Mouse (Mus musculus) embryonic facial prominence, embryonic 13.5 days (tissue): ENCODE data around the gene Tns3. TPM values are rescaled to one million over a fixed set of nuclear protein-coding genes. Genes with fewer than 3 reads are reported as not detected.

Source experiments
- ATAC-seq: fragments of 200-750 bp; cut with Nextera tagmentation; 2 replicates; pipeline ENCODE4 v1.8.0; 2017; ENCODE audit warnings: low read depth; ENCODE audit not compliant: insufficient number of reproducible peaks, insufficient read depth, low FRiP score, low TSS enrichment
- H3K27ac ChIP-seq: fragments of 300-500 bp; sonication (generic); 2 replicates; pipeline ENCODE4 v1.5.1; 2015; ENCODE audit warnings: moderate library complexity, mild to moderate bottlenecking, inconsistent platforms
- H3K27me3 ChIP-seq: fragments of 300-500 bp; sonication (generic); 2 replicates; pipeline ENCODE4 v1.6.1; 2015; ENCODE audit warnings: mild to moderate bottlenecking, inconsistent platforms
- H3K36me3 ChIP-seq: fragments of 300-500 bp; sonication (generic); 2 replicates; pipeline ENCODE4 v1.6.1; 2015; ENCODE audit warnings: mild to moderate bottlenecking, inconsistent platforms
- H3K4me1 ChIP-seq: fragments of 300-500 bp; sonication (generic); 2 replicates; pipeline ENCODE4 v1.6.1; 2015; ENCODE audit warnings: inconsistent platforms
- H3K4me2 ChIP-seq: fragments of 300-500 bp; sonication (generic); 2 replicates; pipeline ENCODE4 v1.6.1; 2015; ENCODE audit warnings: moderate library complexity, mild to moderate bottlenecking, inconsistent platforms
- H3K4me3 ChIP-seq: fragments of 300-500 bp; sonication (generic); 2 replicates; pipeline ENCODE4 v1.5.1; 2015; ENCODE audit warnings: mild to moderate bottlenecking, inconsistent platforms
- H3K9ac ChIP-seq: fragments of 300-500 bp; sonication (generic); 2 replicates; pipeline ENCODE4 v1.6.1; 2015; ENCODE audit warnings: mild to moderate bottlenecking, inconsistent platforms
- H3K9me3 ChIP-seq: fragments of 300-500 bp; sonication (generic); 2 replicates; pipeline ENCODE4 v1.6.1; 2016; ENCODE audit warnings: inconsistent platforms
- WGBS: fragments of 180-500 bp; shearing (Covaris S2); methylation state at CpG from one replicate; pipeline ENCODE4 v1.1.7; 2015; ENCODE audit warnings: mixed read lengths; 5-methylcytosine and 5-hydroxymethylcytosine counted together
- polyA plus RNA-seq: library from polyadenylated mRNA; unstranded; fragments of >200 nt; fragmentation: Nextera tagmentation; extraction: Ambion mirVana; gene quantifications from 2 replicates; pipeline ENCODE4 v1.2.1, GENCODE M21; 2015

Gene Tns3
- polyA plus RNA-seq, 1 experiment from 2014 or later = 35.0 TPM

GRCm38 (mm10) chr11:8692536-8693471, 28.5 kb upstream of the Tns3 start:
- H3K4me2 ChIP-seq = peak overlapping the region; percentile 45
- peak overlapping the region; percentile 57 for H3K9ac ChIP-seq
- 0 out of 2 replicates have a peak, but pooled peaks cover 3% of the 10 kb centered on the region for H3K9me3 ChIP-seq
- H3K27ac ChIP-seq = peak overlapping the region; percentile 92
- WGBS = 2% methylated on average over 16 of the region's 16 CpGs
- no peaks in the 10 kb centered on the region for H3K36me3 ChIP-seq
- H3K27me3 ChIP-seq = no peaks in the 10 kb centered on the region
- H3K4me3 ChIP-seq = no peak overlapping the region
- peak; percentile 84 for ATAC-seq
- peaks cover 41% of the 10 kb centered on the region for H3K4me1 ChIP-seq

- Histone ChIP-seq H3K27ac (peak overlapping the region; percentile 92), H3K4me1 (peaks cover 41% of the 10 kb centered on the region), H3K4me3 (no peak overlapping the region), H3K9ac (no peak overlapping the region), H3K36me3 (no peaks in the 10 kb centered on the region), H3K27me3 (no peaks in the 10 kb centered on the region), H3K9me3 (0 out of 2 replicates have a peak, but pooled peaks cover 3% of the 10 kb centered on the region), H3K4me2 (peak overlapping the region; percentile 45)
- WGBS = 38% methylated on average over 6 of the region's 6 CpGs
- ATAC-seq = no peak
Observed at GRCm38 (mm10) chr11:8692162-8692535, 27.8 kb upstream of the Tns3 start.

GRCm38 (mm10) chr11:8691605-8692004, 27.3 kb upstream of the Tns3 start:
- Histone ChIP-seq H3K9me3 (0 out of 2 replicates have a peak, but pooled peaks cover 3% of the 10 kb centered on the region), H3K27ac (peak overlapping the region; percentile 92), H3K4me2 (no peak overlapping the region), H3K4me3 (no peak overlapping the region), H3K4me1 (peaks cover 41% of the 10 kb centered on the region), H3K27me3 (no peaks in the 10 kb centered on the region), H3K9ac (no peak overlapping the region), H3K36me3 (no peaks in the 10 kb centered on the region)
- ATAC-seq = no peak
- WGBS = 24% methylated on average over 4 of the region's 4 CpGs

GRCm38 (mm10) chr11:8690633-8691032, 26.3 kb upstream of the Tns3 start:
- Histone ChIP-seq H3K4me2 (no peak overlapping the region), H3K27me3 (no peaks in the 10 kb centered on the region), H3K9ac (no peak overlapping the region), H3K4me3 (no peak overlapping the region), H3K9me3 (0 out of 2 replicates have a peak, but pooled peaks cover 3% of the 10 kb centered on the region), H3K27ac (peak overlapping the region; percentile 16; the same call in 1 of the 2 replicates), H3K36me3 (no peaks in the 10 kb centered on the region), H3K4me1 (peaks cover 41% of the 10 kb centered on the region)
- 49% methylated on average over 4 of the region's 4 CpGs for WGBS
- no peak for ATAC-seq

- H3K36me3 ChIP-seq = no peaks in the 10 kb centered on the region
- no peak overlapping the region for H3K4me2 ChIP-seq
- WGBS = 80% methylated on average over 7 of the region's 7 CpGs
- H3K27ac ChIP-seq = no peak overlapping the region
- no peaks in the 10 kb centered on the region for H3K27me3 ChIP-seq
- H3K9ac ChIP-seq = no peak overlapping the region
- H3K4me1 ChIP-seq = peaks cover 41% of the 10 kb centered on the region
- no peak overlapping the region for H3K4me3 ChIP-seq
- 0 out of 2 replicates have a peak, but pooled peaks cover 2% of the 10 kb centered on the region for H3K9me3 ChIP-seq
- ATAC-seq = no peak
Observed at GRCm38 (mm10) chr11:8689515-8689914, 25.2 kb upstream of the Tns3 start.

GRCm38 (mm10) chr11:8688907-8689306, 24.6 kb upstream of the Tns3 start:
- Histone ChIP-seq H3K27me3 (no peaks in the 10 kb centered on the region), H3K4me3 (no peak overlapping the region), H3K4me2 (no peak overlapping the region), H3K9ac (no peak overlapping the region), H3K9me3 (no peaks in the 10 kb centered on the region), H3K4me1 (peaks cover 36% of the 10 kb centered on the region), H3K36me3 (no peaks in the 10 kb centered on the region), H3K27ac (no peak overlapping the region)
- WGBS = 93% methylated on average over 8 of the region's 8 CpGs
- ATAC-seq = no peak

- no peaks in the 10 kb centered on the region for H3K9me3 ChIP-seq
- no peaks in the 10 kb centered on the region for H3K27me3 ChIP-seq
- no peak overlapping the region for H3K4me3 ChIP-seq
- no peak overlapping the region for H3K27ac ChIP-seq
- no peak for ATAC-seq
- H3K4me1 ChIP-seq = peaks cover 15% of the 10 kb centered on the region
- H3K4me2 ChIP-seq = no peak overlapping the region
- H3K9ac ChIP-seq = no peak overlapping the region
- WGBS = 64% methylated on average over 3 of the region's 3 CpGs
- no peaks in the 10 kb centered on the region for H3K36me3 ChIP-seq
Observed at GRCm38 (mm10) chr11:8686501-8686900, 22.2 kb upstream of the Tns3 start.

- H3K4me1 ChIP-seq = peaks cover 15% of the 10 kb centered on the region
- H3K36me3 ChIP-seq = no peaks in the 10 kb centered on the region
- no peak overlapping the region for H3K4me2 ChIP-seq
- H3K4me3 ChIP-seq = no peak overlapping the region
- H3K9ac ChIP-seq = no peak overlapping the region
- no peaks in the 10 kb centered on the region for H3K27me3 ChIP-seq
- WGBS = 82% methylated on average over 1 of the region's 1 CpGs
- no peak overlapping the region for H3K27ac ChIP-seq
- ATAC-seq = no peak
- H3K9me3 ChIP-seq = no peaks in the 10 kb centered on the region
Observed at GRCm38 (mm10) chr11:8686061-8686460, 21.7 kb upstream of the Tns3 start.

- no peaks in the 10 kb centered on the region for H3K27me3 ChIP-seq
- WGBS = 69% methylated on average over 3 of the region's 3 CpGs
- ATAC-seq = no peak
- no peak overlapping the region for H3K4me2 ChIP-seq
- H3K36me3 ChIP-seq = no peaks in the 10 kb centered on the region
- no peak overlapping the region for H3K9ac ChIP-seq
- no peaks in the 10 kb centered on the region for H3K9me3 ChIP-seq
- H3K4me3 ChIP-seq = no peak overlapping the region
- H3K4me1 ChIP-seq = peaks cover 15% of the 10 kb centered on the region
- H3K27ac ChIP-seq = no peak overlapping the region
Observed at GRCm38 (mm10) chr11:8685195-8685594, 20.9 kb upstream of the Tns3 start.

- peaks cover 18% of the 10 kb centered on the region for H3K4me1 ChIP-seq
- H3K4me2 ChIP-seq = no peak overlapping the region
- 94% methylated on average over 5 of the region's 5 CpGs for WGBS
- ATAC-seq = no peak
- no peak overlapping the region for H3K4me3 ChIP-seq
- no peaks in the 10 kb centered on the region for H3K36me3 ChIP-seq
- H3K9me3 ChIP-seq = no peaks in the 10 kb centered on the region
- no peak overlapping the region for H3K9ac ChIP-seq
- no peak overlapping the region for H3K27ac ChIP-seq
- H3K27me3 ChIP-seq = no peaks in the 10 kb centered on the region
Observed at GRCm38 (mm10) chr11:8684262-8684661, 19.9 kb upstream of the Tns3 start.

GRCm38 (mm10) chr11:8681356-8681755, 17.0 kb upstream of the Tns3 start:
- ATAC-seq = peak; percentile 49; the same call in 1 of the 2 replicates
- H3K9me3 ChIP-seq = no peaks in the 10 kb centered on the region
- H3K36me3 ChIP-seq = no peaks in the 10 kb centered on the region
- peaks cover 18% of the 10 kb centered on the region for H3K4me1 ChIP-seq
- no peak overlapping the region for H3K4me2 ChIP-seq
- H3K27ac ChIP-seq = peak overlapping the region; percentile 69
- H3K4me3 ChIP-seq = no peak overlapping the region
- H3K9ac ChIP-seq = no peak overlapping the region
- 40% methylated on average over 3 of the region's 3 CpGs for WGBS
- H3K27me3 ChIP-seq = no peaks in the 10 kb centered on the region

GRCm38 (mm10) chr11:8680650-8681049, 16.3 kb upstream of the Tns3 start:
- no peak overlapping the region for H3K9ac ChIP-seq
- ATAC-seq = no peak
- peak overlapping the region; percentile 18; the same call in 1 of the 2 replicates for H3K4me2 ChIP-seq
- no peak overlapping the region for H3K4me3 ChIP-seq
- H3K27me3 ChIP-seq = no peaks in the 10 kb centered on the region
- WGBS = 10% methylated on average over 7 of the region's 7 CpGs
- H3K27ac ChIP-seq = peak overlapping the region; percentile 69
- no peaks in the 10 kb centered on the region for H3K36me3 ChIP-seq
- no peaks in the 10 kb centered on the region for H3K9me3 ChIP-seq
- peaks cover 18% of the 10 kb centered on the region for H3K4me1 ChIP-seq
